Mouse (Mus musculus): ENCODE measurements around the gene Iqschfp. TPM values are rescaled to one million over a fixed set of nuclear protein-coding genes. Genes with fewer than 3 reads are reported as not detected.
A peak's percentile ranks its signal among the peaks of the same experiment; 100 is the strongest.

Gene Iqschfp
- polyA plus RNA-seq, 1 experiment from 2014 or later: not detected

DNA sequence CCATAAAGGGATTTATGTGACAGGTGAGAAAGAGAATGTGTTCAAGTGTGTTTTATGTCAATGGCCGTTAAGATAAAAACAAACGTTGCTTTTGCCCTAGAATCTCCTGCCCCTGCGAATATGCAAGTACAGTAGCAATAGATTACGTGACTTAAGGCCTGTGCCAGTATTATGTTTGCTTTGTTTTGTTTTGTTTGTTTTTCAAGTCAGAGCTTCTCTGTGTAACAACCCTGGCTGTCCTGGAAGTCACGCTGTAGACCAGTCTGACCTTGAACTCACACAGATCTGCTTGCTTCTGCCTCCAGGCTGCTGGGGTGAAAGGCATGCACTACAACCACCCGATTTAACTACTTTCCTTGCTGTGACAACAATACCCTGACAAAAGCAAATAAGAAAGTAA, 370.3 kb downstream of the Iqschfp start:
- H3K4me3 ChIP-seq (replicated peaks): no peak overlapping the region
- no peak for ATAC-seq (replicated peaks; ENCODE audit: low FRiP score)
- no peaks in the 10 kb centered on the region for H3K4me1 ChIP-seq
- H3K9me3 ChIP-seq (replicated peaks): no peaks in the 10 kb centered on the region
- no peak overlapping the region for H3K27ac ChIP-seq
- no peaks in the 10 kb centered on the region for H3K36me3 ChIP-seq
- no peak overlapping the region for H3K9ac ChIP-seq
- no peaks in the 10 kb centered on the region for H3K27me3 ChIP-seq
- H3K4me2 ChIP-seq: no peak overlapping the region
- WGBS: 46% methylated on average over 6 of the region's 6 CpGs

DNA sequence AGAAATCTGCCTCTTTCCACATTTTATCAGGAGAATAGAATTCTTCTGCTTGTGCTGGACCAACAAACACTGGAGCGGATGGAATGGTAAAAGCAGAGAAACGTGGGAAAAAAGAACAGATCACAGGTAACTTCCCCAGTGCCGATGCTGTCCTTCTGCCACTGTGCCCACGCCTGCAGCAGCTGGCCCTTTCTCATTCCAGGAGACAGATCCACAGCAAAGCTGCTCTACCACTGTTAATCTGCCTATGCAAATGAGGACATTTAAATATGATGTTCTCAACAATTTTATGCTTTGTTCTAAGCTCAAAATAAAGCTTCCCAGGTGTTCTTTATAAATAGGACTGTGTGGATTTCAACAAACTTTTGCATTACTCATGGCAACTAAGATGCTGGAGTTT, 375.9 kb downstream of the Iqschfp start:
- Histone ChIP-seq H3K9ac (no peak overlapping the region), H3K27ac (no peak overlapping the region), H3K36me3 (no peaks in the 10 kb centered on the region), H3K4me3 (replicated peaks) (no peak overlapping the region), H3K4me1 (no peaks in the 10 kb centered on the region), H3K27me3 (no peaks in the 10 kb centered on the region), H3K4me2 (no peak overlapping the region), H3K9me3 (replicated peaks) (no peaks in the 10 kb centered on the region)
- ATAC-seq (replicated peaks; ENCODE audit: low FRiP score): no peak
- WGBS: 91% methylated on average over 4 of the region's 4 CpGs

DNA sequence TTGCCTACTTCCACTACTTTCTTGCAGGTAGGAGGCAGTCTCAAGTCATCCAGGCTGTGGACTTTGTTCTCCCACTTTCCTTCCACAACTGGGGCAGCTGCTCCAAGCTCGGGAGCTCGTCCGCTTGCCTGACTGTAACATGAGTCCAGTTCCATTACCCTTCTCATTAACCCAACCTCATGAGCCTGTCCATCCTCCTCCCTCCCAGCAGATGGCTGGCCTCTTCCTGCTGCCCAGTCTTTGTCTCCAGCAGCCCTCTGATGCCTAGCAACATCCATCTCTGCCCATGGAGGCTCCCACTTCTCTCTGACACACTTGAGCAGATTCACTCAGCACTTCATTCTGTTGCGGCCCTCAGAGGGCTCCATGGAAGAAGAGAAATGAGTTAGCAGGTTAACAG, 377.2 kb downstream of the Iqschfp start:
- Histone ChIP-seq H3K36me3 (no peaks in the 10 kb centered on the region), H3K4me1 (no peaks in the 10 kb centered on the region), H3K9ac (no peak overlapping the region), H3K9me3 (replicated peaks) (no peaks in the 10 kb centered on the region), H3K4me2 (no peak overlapping the region), H3K27ac (no peak overlapping the region), H3K27me3 (no peaks in the 10 kb centered on the region), H3K4me3 (replicated peaks) (no peak overlapping the region)
- peak; percentile 75; the same call in 1 of the 2 replicates for ATAC-seq (replicated peaks; ENCODE audit: low FRiP score)
- WGBS: 55% methylated on average over 4 of the region's 4 CpGs

DNA sequence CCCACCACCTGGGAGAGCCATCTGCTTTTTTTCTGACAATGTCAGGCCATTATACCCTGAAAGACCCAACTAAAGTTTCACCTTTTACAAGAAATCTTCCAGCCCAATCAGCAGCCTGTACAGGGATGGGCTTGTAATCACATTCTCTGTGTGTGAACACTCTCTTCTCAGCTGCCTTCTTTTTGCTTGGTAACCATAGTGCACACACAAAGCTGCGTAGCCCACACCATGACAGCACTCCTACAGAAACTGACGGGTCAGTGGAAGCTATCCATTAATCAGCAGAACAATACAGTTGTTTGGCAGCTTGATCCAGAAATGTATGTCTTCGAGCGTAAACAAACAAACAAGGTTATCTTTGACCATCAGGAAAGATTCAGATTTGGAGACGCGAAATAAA, 378.2 kb downstream of the Iqschfp start:
- no peaks in the 10 kb centered on the region for H3K27me3 ChIP-seq
- no peak overlapping the region for H3K9ac ChIP-seq
- ATAC-seq (replicated peaks; ENCODE audit: low FRiP score): no peak
- H3K4me2 ChIP-seq: no peak overlapping the region
- H3K9me3 ChIP-seq (replicated peaks): no peaks in the 10 kb centered on the region
- H3K27ac ChIP-seq: no peak overlapping the region
- H3K36me3 ChIP-seq: no peaks in the 10 kb centered on the region
- WGBS: 86% methylated on average over 6 of the region's 6 CpGs
- H3K4me1 ChIP-seq: no peaks in the 10 kb centered on the region
- H3K4me3 ChIP-seq (replicated peaks): no peak overlapping the region

DNA sequence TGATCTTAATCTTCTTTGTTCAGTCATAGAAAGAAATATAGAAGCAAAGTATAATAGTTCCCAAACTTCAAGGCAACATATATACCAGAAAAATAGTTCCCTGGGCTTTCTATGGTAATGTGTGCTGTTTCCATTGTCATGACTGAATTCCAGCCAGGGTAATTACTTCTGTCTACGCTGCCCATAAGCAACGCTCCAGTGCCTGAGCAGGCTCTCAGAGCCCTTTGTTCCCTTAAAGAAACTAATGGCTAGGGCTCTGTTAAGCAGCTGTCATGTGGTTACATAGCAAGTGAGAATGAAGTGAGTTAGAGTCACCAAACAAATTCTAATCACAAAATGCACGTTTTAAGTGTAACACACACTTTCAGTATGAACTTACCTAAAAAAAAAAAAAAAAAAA, 379.4 kb downstream of the Iqschfp start:
- Histone ChIP-seq H3K4me1 (no peaks in the 10 kb centered on the region), H3K27ac (no peak overlapping the region), H3K27me3 (no peaks in the 10 kb centered on the region), H3K9me3 (replicated peaks) (no peaks in the 10 kb centered on the region), H3K4me2 (no peak overlapping the region), H3K36me3 (no peaks in the 10 kb centered on the region), H3K4me3 (replicated peaks) (no peak overlapping the region), H3K9ac (no peak overlapping the region)
- no peak for ATAC-seq (replicated peaks; ENCODE audit: low FRiP score)
- WGBS: 43% methylated on average over 3 of the region's 3 CpGs

DNA sequence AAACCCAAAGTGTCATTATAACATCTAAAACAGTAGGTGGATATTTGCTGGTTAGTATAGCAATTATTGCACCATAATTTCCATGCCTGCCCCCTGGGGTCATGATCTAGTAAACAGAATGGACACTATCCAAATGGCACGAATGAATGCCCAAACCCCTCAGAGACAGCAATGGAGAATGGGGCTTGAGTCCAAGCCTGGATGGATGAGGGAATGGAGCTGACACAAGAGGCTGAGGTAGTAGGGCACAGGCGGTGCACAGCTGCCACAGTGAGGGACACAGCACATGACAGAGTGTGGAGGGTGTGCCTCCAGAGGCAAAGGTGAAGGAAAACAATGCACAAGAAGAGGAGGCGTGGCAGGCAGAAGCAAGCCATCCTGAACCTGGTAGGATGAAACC, 379.8 kb downstream of the Iqschfp start:
- ATAC-seq (replicated peaks; ENCODE audit: low FRiP score): no peak
- no peak overlapping the region for H3K4me2 ChIP-seq
- H3K9me3 ChIP-seq (replicated peaks): no peaks in the 10 kb centered on the region
- no peak overlapping the region for H3K9ac ChIP-seq
- 71% methylated on average over 3 of the region's 3 CpGs for WGBS
- H3K27me3 ChIP-seq: no peaks in the 10 kb centered on the region
- H3K27ac ChIP-seq: no peak overlapping the region
- no peaks in the 10 kb centered on the region for H3K36me3 ChIP-seq
- no peak overlapping the region for H3K4me3 ChIP-seq (replicated peaks)
- no peaks in the 10 kb centered on the region for H3K4me1 ChIP-seq

DNA sequence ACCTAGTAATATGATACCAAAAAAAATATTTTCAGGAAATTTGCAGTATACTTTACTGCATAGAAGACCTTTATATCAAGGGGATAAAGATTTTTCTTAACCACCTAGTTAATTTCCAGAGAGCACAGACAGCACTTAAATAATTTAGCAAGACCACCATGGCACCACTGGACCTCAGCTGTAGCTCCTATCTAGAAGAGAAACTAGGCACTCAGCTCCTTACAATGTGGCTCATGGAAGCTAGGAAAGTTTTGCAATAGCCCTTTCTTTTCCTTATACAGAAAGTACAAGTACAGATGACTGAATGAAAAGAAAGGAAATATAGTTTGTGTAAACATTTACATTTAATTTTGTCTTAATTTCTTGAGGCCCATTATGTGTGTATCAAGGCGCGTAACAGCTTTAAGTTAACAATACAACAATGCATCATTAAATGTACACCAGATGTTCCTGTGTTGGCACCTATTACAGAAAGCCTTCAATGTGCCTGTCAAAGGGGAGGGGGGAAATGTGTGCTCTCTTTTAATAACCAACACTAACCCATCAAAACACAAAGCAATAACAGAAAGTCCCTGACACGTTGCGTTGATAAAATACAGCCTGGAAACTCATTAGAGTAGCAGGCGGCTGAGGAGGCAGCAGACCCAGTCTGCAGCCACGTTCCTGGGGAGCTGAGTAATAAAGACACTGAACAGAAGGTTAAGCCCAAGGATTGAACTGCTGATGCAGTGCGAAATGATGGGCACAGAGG, 391.0 kb downstream of the Iqschfp start:
- Histone ChIP-seq H3K36me3 (no peaks in the 10 kb centered on the region), H3K4me2 (peak overlapping the region; percentile 27), H3K4me3 (replicated peaks) (no peak overlapping the region), H3K9ac (no peak overlapping the region), H3K9me3 (replicated peaks) (no peaks in the 10 kb centered on the region), H3K27ac (no peak overlapping the region), H3K4me1 (no peaks in the 10 kb centered on the region), H3K27me3 (no peaks in the 10 kb centered on the region)
- WGBS: 35% methylated on average over 7 of the region's 7 CpGs
- ATAC-seq (replicated peaks; ENCODE audit: low FRiP score): no peak

DNA sequence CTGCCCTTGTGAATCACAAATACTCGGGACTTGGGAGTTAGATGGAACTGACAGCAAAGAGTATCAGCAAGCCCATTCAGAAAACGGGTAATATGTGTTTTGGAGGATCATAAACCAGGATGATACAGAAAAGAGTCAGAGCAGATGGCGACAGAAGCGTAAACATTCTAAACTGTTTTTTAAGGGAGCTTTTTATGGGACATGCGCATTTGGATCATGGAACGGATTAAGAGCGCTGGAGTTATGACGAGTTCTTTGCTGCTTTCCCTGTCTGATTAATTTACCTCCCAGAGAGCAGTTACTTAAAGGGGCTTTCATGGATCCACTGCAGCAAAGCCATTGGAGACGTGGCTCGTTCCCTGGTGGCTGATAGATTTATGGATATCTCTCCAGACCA, 391.6 kb downstream of the Iqschfp start:
- Histone ChIP-seq H3K4me1 (no peaks in the 10 kb centered on the region), H3K9ac (no peak overlapping the region), H3K4me2 (peak overlapping the region; percentile 27), H3K9me3 (replicated peaks) (no peaks in the 10 kb centered on the region), H3K36me3 (no peaks in the 10 kb centered on the region), H3K27ac (no peak overlapping the region), H3K27me3 (no peaks in the 10 kb centered on the region), H3K4me3 (replicated peaks) (no peak overlapping the region)
- no peak for ATAC-seq (replicated peaks; ENCODE audit: low FRiP score)
- 41% methylated on average over 10 of the region's 10 CpGs for WGBS

DNA sequence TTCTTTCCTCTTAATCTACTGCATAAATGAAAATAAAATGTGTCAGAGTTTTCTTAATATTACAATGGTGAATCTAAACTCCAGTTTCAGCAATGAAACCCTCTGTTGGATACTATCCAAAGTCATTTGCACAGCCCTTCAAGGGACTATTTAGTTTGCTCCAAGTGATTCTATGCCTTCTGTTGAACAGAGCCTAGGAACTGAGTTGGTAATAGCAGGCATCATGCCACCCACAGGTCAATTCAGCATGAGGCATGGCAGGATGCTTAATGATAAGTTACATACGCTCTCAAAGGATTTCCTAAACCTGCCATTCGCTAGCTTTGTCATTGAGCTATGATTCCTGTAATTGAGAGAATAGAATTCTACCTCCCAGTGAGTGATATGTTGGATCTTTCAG, 392.5 kb downstream of the Iqschfp start:
- WGBS: 94% methylated on average over 2 of the region's 2 CpGs
- Histone ChIP-seq H3K27ac (no peak overlapping the region), H3K4me1 (no peaks in the 10 kb centered on the region), H3K9me3 (replicated peaks) (no peaks in the 10 kb centered on the region), H3K9ac (no peak overlapping the region), H3K27me3 (no peaks in the 10 kb centered on the region), H3K4me3 (replicated peaks) (no peak overlapping the region), H3K4me2 (no peak overlapping the region), H3K36me3 (no peaks in the 10 kb centered on the region)
- ATAC-seq (replicated peaks; ENCODE audit: low FRiP score): no peak

DNA sequence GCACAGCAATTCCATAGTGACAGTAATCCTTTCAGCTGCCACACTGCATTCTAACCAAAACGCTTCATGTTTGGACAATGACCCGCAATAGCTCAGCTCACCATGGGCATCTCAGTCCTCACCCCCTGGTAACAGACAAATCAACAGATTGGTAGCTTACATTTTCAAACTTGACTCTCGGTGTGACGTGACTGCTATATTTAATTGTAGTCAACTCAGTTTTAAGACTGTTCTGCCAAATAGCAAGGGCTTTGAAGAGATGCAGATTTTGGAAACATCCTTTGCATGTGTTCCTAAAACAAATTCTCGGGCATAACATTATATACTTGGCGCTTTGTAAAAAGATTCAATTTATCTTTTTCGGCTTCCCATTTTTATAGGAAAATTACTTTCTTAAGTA, 404.7 kb downstream of the Iqschfp start:
- H3K4me3 ChIP-seq (replicated peaks): no peak overlapping the region
- no peaks in the 10 kb centered on the region for H3K4me1 ChIP-seq
- 93% methylated on average over 7 of the region's 7 CpGs for WGBS
- no peak for ATAC-seq (replicated peaks; ENCODE audit: low FRiP score)
- H3K9ac ChIP-seq: no peak overlapping the region
- H3K4me2 ChIP-seq: no peak overlapping the region
- no peaks in the 10 kb centered on the region for H3K9me3 ChIP-seq (replicated peaks)
- no peaks in the 10 kb centered on the region for H3K36me3 ChIP-seq
- no peaks in the 10 kb centered on the region for H3K27me3 ChIP-seq
- H3K27ac ChIP-seq: no peak overlapping the region

DNA sequence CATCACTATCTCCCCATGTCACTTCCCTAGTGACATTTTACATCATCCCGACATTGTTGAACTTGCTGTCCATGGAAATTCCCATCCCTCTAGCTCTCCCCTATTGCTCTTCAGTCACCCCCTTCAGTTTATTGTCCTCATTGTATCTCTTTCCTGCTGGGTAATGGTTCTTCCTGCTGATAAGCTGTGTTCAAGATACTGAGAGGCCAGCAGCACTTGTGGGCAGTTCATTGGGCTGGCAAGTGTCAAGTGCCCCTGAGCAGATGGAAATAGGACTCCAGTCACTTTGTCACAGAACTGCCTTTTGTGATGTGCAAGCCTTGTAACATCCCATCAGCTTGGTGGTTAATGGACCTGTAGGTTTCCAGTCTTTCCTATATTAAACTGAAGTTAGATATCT, 413.6 kb downstream of the Iqschfp start:
- no peak for ATAC-seq (replicated peaks; ENCODE audit: low FRiP score)
- H3K4me3 ChIP-seq (replicated peaks): no peak overlapping the region
- H3K27ac ChIP-seq: no peak overlapping the region
- no peak overlapping the region for H3K9ac ChIP-seq
- WGBS: 22% methylated on average over 1 of the region's 1 CpGs
- no peaks in the 10 kb centered on the region for H3K9me3 ChIP-seq (replicated peaks)
- H3K36me3 ChIP-seq: no peaks in the 10 kb centered on the region
- no peak overlapping the region for H3K4me2 ChIP-seq
- no peaks in the 10 kb centered on the region for H3K4me1 ChIP-seq
- H3K27me3 ChIP-seq: no peaks in the 10 kb centered on the region

DNA sequence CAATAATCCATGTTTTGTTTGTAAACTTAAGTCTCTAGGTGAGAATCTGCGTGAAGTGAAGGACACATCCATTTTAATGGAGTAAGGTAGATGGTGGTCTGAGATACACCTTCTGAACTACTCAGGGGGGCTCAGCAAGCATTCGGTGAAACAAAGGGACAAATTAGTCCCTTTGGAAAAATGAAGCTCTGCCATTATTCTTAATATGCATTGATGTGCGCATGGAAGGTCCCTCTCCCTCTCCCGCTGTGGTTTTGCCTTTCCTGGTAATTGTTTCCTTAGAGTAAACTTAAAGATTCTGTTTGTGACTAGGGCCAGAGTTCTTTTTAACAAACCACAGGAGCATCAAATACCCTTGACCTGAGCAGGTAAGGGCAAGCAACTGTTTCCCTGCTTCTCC, 414.7 kb downstream of the Iqschfp start:
- WGBS: 51% methylated on average over 4 of the region's 4 CpGs
- no peaks in the 10 kb centered on the region for H3K36me3 ChIP-seq

DNA sequence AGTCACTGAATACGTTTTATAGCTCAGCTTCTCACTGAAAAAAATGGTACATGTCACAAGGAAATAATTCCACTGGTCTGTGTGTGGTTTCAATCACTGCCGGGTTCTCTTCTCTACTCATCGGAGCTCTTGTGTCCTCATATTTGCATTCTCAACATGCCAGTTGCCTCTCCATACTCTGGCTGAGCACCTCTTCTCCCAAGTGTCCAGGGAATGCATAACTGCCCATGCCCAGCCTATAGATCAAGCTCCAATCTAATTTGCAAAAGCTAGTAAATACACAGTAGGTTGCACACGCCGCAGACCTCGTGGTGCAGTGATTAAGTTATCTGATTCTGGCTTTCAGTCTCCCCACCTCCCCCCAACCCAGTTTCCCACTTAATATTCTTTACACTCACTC, 433.5 kb downstream of the Iqschfp start:
- no peak for ATAC-seq (replicated peaks; ENCODE audit: low FRiP score)
- H3K27me3 ChIP-seq: no peaks in the 10 kb centered on the region
- H3K36me3 ChIP-seq: no peaks in the 10 kb centered on the region
- H3K9ac ChIP-seq: no peak overlapping the region
- H3K27ac ChIP-seq: no peak overlapping the region
- 80% methylated on average over 6 of the region's 6 CpGs for WGBS
- no peaks in the 10 kb centered on the region for H3K9me3 ChIP-seq (replicated peaks)
- H3K4me1 ChIP-seq: no peaks in the 10 kb centered on the region
- H3K4me2 ChIP-seq: no peak overlapping the region
- H3K4me3 ChIP-seq (replicated peaks): no peak overlapping the region

More for the DNA sequence above, 414.7 kb downstream of the Iqschfp start:
- no peak for ATAC-seq (replicated peaks; ENCODE audit: low FRiP score)
- Histone ChIP-seq H3K4me1 (no peaks in the 10 kb centered on the region), H3K27ac (no peak overlapping the region), H3K27me3 (no peaks in the 10 kb centered on the region), H3K4me3 (replicated peaks) (no peak overlapping the region), H3K9ac (no peak overlapping the region), H3K4me2 (no peak overlapping the region), H3K9me3 (replicated peaks) (no peaks in the 10 kb centered on the region)

All from kidney, embryonic 15.5 days (tissue).